Comparison of ENCODE assay signal across 8 mouse cellular contexts in the genomic region with DNA sequence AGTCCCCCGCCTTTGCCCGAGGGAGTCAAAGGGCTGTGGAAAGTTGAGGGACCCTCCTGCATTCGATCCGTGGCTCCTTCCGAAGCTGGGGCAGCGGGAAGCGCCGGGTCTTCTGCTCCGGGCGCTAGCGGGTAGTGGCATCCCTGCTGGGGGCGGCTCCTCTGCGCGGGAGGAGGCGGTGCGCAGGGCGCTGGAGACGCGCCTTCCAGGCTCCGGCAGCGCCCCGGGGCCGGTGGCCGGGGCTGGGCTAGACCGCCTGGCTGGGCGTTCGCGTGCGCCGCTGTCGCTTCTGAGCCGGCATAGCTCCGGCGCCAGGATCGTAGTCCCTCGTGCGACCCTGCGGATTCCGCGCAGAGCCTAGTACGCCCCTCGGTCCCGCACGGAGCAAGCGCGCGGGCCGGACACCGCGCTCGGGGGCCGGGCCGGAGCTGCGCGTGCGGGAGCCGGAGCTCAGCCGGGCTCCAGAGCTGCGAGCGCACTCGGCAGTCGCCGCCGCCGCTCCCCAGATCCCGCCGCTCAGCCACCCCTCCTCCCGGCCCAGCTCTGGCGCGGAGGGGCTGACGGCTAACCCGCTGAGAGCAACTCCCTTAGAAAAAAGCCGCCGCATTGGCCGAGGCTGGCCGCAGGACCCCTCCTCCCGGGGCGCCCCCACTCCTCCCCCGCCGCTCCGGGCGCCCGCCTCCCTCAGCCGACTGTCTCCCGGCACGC. TPM values are rescaled to one million over a fixed set of nuclear protein-coding genes. Genes with fewer than 3 reads are reported as not detected.
DNase-seq lines count a peak whose midpoint lies in the region; ATAC-seq and TF ChIP-seq lines count a peak whose summit lies in the region.

A gene (plus strand): TSS at position 236 of the 708 bp plus-strand sequence.

- H3K4me3 ChIP-seq in forebrain, embryonic 14.5 days (ENCODE audit: low read depth, low read length): peak within 1 kb of the TSS; percentile 71
- peak within 1 kb of the TSS; percentile 77 for H3K4me3 ChIP-seq in lung, embryonic 16.5 days (ENCODE audit: low read length)

- peak within 1 kb of the TSS; percentile 84 for H3K9ac ChIP-seq in forebrain, embryonic 14.5 days (ENCODE audit: low read length)
- peak within 1 kb of the TSS; percentile 83 for H3K9ac ChIP-seq in lung, embryonic 16.5 days (ENCODE audit: low read length)

- POLR2A ChIA-PET in Patski (lab: Charles Lee): no interaction called here

- in situ Hi-C loops in Patski (cut with MboI; ENCODE audit: low pct_unique_long_range_greater_than_20kb): loop anchor here (10.0 kb wide), 1 partner anchor 508 kb away; no protein-coding TSS in a partner anchor

- ATAC-seq in Patski: peak; percentile 83
- ATAC-seq in cerebellum, adult (ENCODE audit: insufficient number of reproducible peaks, low FRiP score, low TSS enrichment): peak; percentile 45
- ATAC-seq in forebrain, embryonic 14.5 days: peak; percentile 89
- ATAC-seq in lung, embryonic 16.5 days (ENCODE audit: low read depth): peak; percentile 95
- ATAC-seq in erythroid progenitor cell, adult 5-6 weeks (replicated peaks; ENCODE audit: low FRiP score, poor library complexity, severe bottlenecking): no peak

- peak within 1 kb of the TSS; percentile 79 for H3K4me2 ChIP-seq in forebrain, embryonic 14.5 days (ENCODE audit: low read length)
- peak within 1 kb of the TSS; percentile 95 for H3K4me2 ChIP-seq in lung, embryonic 16.5 days (ENCODE audit: low read depth, low read length)

- H3K4me1 ChIP-seq in forebrain, embryonic 14.5 days (ENCODE audit: control insufficient read depth, insufficient read depth, low read length): peaks cover 6% of the 10 kb centered on the region
- H3K4me1 ChIP-seq in lung, embryonic 16.5 days (replicated peaks; ENCODE audit: control insufficient read depth, insufficient read depth, low read length): peaks cover 5% of the 10 kb centered on the region; the same call in 1 of the 2 replicates

- intact Hi-C loops in heart, postnatal 10 days (cut with DNase I): no loop called here

- peak within 1 kb of the TSS; percentile 87 for H3K27ac ChIP-seq in forebrain, embryonic 14.5 days (ENCODE audit: low read depth, low read length)
- peak within 1 kb of the TSS; percentile 85 for H3K27ac ChIP-seq in lung, embryonic 16.5 days (ENCODE audit: low read length)

- WGBS in forebrain, embryonic 14.5 days: under 1% methylated on average over 78 of the region's 86 CpGs
- under 1% methylated on average over 81 of the region's 86 CpGs for WGBS in lung, embryonic 16.5 days

- CTCF ChIA-PET in Patski (lab: Charles Lee): no interaction called here

- no peak for TF ChIP-seq CTCF in Patski (IDR thresholded peaks at IDR 0.05)

- no peaks in the 10 kb centered on the region for H3K9me3 ChIP-seq in forebrain, embryonic 14.5 days (replicated peaks; ENCODE audit: control insufficient read depth, low read length)
- H3K9me3 ChIP-seq in lung, embryonic 16.5 days (ENCODE audit: control insufficient read depth, low read length): no peaks in the 10 kb centered on the region

- H3K27me3 ChIP-seq in Patski: peaks cover 19% of the 10 kb centered on the region
- H3K27me3 ChIP-seq in forebrain, embryonic 14.5 days (replicated peaks; ENCODE audit: control insufficient read depth, insufficient read depth, low read length): peaks cover 15% of the 10 kb centered on the region; the same call in 1 of the 2 replicates
- peaks cover 26% of the 10 kb centered on the region for H3K27me3 ChIP-seq in lung, embryonic 16.5 days (ENCODE audit: control insufficient read depth, insufficient read depth, low read depth, low read length)

- H3K36me3 ChIP-seq in forebrain, embryonic 14.5 days (ENCODE audit: control insufficient read depth, insufficient read depth, low read length): no peaks in the 10 kb centered on the region
- no peaks in the 10 kb centered on the region for H3K36me3 ChIP-seq in lung, embryonic 16.5 days (ENCODE audit: control insufficient read depth, insufficient read depth, low read length)

- DNase-seq in Patski (ENCODE audit: low read depth, low spot score): no peak
- peak; percentile 82 for DNase-seq in forebrain, embryonic 14.5 days (ENCODE audit: low spot score)
- DNase-seq in heart, postnatal 10 days: peak; percentile 71
- DNase-seq in layer of hippocampus, adult 9-11 months: peak; percentile 33
- DNase-seq in retina, postnatal 7 days (ENCODE audit: low read depth, low spot score): peak; percentile 45

RNA-seq across cellular contexts. Expression of the gene that starts here (rescaled TPM):
- polyA plus RNA-seq in Patski (2021): 1.4 TPM
- 13.3 and 13.9 TPM in 2 replicates for polyA plus RNA-seq in forebrain, embryonic 14.5 days (2014; fragmentation: Nextera tagmentation; extraction: Ambion mirVana)
- total RNA-seq in heart, postnatal 10 days (2021): 1 to 10 TPM; 3.5 to 4.3 TPM
- polyA plus RNA-seq in lung, embryonic 16.5 days (2015; fragmentation: Nextera tagmentation; extraction: Ambion mirVana): 30.6 and 31.9 TPM in 2 replicates
- not detected in 2 replicates for total RNA-seq in erythroid progenitor cell, adult 5-6 weeks (2015; ENCODE audit: low replicate concordance)
- total RNA-seq in erythroid progenitor cell, adult 5-6 weeks (2017; ENCODE audit: low replicate concordance): 0.51 TPM in 1 of 2 replicates, not detected in the other
